Mouse (Mus musculus): ENCODE data around the gene Ano7.

GRCm38 (mm10) chr1:93432087-93432486, 58.4 kb downstream of the Ano7 start:
- TF ChIP-seq CTCF (IDR thresholded peaks at IDR 0.05; ENCODE audit: low read depth) (no peak), EP300 (optimal IDR thresholded peaks at IDR 0.05) (no peak)
